Mouse (Mus musculus): ENCODE results near the gene Dgkg. TPM values are rescaled to one million over a fixed set of nuclear protein-coding genes. Genes with fewer than 3 reads are reported as not detected.

The Dgkg gene
- polyA plus RNA-seq, 2 experiments = 0.28 to 0.46 TPM

DNA sequence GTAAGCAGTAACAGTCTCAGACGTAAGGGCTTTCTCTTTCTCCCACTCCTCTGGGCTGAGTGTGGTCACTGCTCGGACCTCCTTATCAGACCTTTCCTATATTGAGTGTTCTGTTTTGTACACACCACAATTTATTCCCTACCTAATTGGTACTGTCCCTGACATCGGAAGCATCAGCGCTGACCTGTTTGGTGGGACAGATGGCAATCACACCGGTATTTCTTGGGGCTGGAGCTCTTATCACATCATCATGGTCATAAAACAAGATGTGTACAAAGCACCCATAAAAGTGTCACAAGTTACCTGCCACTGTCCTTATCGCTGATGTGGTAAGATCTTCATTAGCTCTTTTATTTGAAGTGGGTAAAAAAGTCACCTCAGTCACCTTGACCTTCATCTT, 155.2 kb downstream of the Dgkg start:
- Histone ChIP-seq H3K9me3 (ENCODE audit: control insufficient read depth, low read length) (no peaks in the 10 kb centered on the region), H3K27ac (no peak overlapping the region), H3K27me3 (ENCODE audit: control insufficient read depth, insufficient read depth, low read length) (no peaks in the 10 kb centered on the region), H3K36me3 (replicated peaks; ENCODE audit: control insufficient read depth, insufficient read depth, low read depth) (no peaks in the 10 kb centered on the region), H3K4me3 (ENCODE audit: insufficient read depth in 1 of 2, low read depth in 2 of 2, low read length in 2 of 2) (no peak overlapping the region), H3K4me1 (replicated peaks; ENCODE audit: control insufficient read depth in 2 of 2, insufficient read depth in 2 of 2, low read length in 1 of 2) (peaks cover 0 to 12% of the 10 kb centered on the region in 2 experiments; a peak in 2 of 4 replicates), H3K9ac (replicated peaks) (no peak overlapping the region), H3K4me2 (ENCODE audit: low read depth) (no peak overlapping the region)
- TF ChIP-seq CTCF (IDR thresholded peaks at IDR 0.05; ENCODE audit: low read depth) (no peak), EP300 (IDR thresholded peaks at IDR 0.05; ENCODE audit: low read depth) (no peak)
- ATAC-seq (ENCODE audit: insufficient read depth) (no peak), DNase-seq (ENCODE audit: low read depth in 3 of 3, low spot score in 3 of 3) (no peak)
- WGBS (ENCODE audit: insufficient replicate concordance) = 58% methylated on average over 6 of the region's 6 CpGs

DNA sequence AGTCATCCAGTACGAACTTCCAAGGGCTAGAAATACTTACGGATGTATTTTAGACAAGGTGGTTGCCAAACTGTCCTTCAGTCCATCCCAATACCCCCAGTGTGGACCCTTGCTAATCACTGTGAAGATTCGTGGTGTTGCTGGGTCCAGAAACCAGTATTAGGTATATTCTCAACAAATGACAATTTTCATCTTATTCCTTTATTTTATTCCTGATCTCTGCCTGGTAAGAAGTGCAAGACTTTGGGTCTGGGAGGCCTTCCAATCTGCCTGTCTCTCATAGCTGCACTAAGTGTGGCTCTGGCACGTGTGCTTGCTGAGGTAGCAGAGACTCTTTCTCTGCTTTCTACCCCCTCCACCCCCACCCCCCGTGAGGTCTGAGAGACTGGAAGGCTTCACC, 156.5 kb downstream of the Dgkg start:
- peaks cover 0 to 12% of the 10 kb centered on the region in 2 experiments; a peak in 2 of 4 replicates for H3K4me1 ChIP-seq (replicated peaks; ENCODE audit: control insufficient read depth in 2 of 2, insufficient read depth in 2 of 2, low read length in 1 of 2)
- DNase-seq (ENCODE audit: low read depth in 3 of 3, low spot score in 3 of 3) (no peak), ATAC-seq (ENCODE audit: insufficient read depth) (no peak)
- no peaks in the 10 kb centered on the region for H3K27me3 ChIP-seq (ENCODE audit: control insufficient read depth, insufficient read depth, low read length)
- H3K36me3 ChIP-seq (replicated peaks; ENCODE audit: control insufficient read depth, insufficient read depth, low read depth) = no peaks in the 10 kb centered on the region
- no peak overlapping the region for H3K27ac ChIP-seq
- TF ChIP-seq EP300 (IDR thresholded peaks at IDR 0.05; ENCODE audit: low read depth) (no peak), CTCF (IDR thresholded peaks at IDR 0.05; ENCODE audit: low read depth) (no peak)
- H3K4me2 ChIP-seq (ENCODE audit: low read depth) = no peak overlapping the region
- 62% methylated on average over 5 of the region's 5 CpGs for whole genome bisulfite sequencing (ENCODE audit: insufficient replicate concordance)
- H3K9me3 ChIP-seq (ENCODE audit: control insufficient read depth, low read length) = no peaks in the 10 kb centered on the region
- H3K4me3 ChIP-seq (ENCODE audit: insufficient read depth in 1 of 2, low read depth in 2 of 2, low read length in 2 of 2) = no peak overlapping the region
- no peak overlapping the region for H3K9ac ChIP-seq (replicated peaks)

DNA sequence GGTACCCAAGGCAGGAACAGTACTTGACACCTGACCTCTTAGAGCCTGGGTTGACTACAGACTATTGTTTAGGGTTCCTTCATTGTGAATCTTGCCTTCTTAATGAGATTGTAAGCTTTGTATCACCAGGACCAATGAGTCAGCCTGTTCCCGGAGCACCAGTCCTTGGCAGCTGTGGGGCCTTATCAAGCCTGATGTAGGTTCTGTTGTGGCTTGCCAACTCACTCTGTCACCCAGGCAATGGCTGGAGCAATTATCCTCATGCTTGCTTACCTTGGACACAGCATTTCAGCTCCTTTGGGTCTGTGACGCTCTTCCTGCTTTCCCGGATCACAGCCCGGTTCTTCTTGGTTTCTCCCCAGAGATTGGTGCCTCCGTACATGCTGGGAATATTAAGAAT, 157.1 kb downstream of the Dgkg start:
- DNase-seq (ENCODE audit: low read depth in 3 of 3, low spot score in 3 of 3) (no peak), ATAC-seq (ENCODE audit: insufficient read depth) (no peak)
- H3K9ac ChIP-seq (replicated peaks) = no peak overlapping the region

DNA sequence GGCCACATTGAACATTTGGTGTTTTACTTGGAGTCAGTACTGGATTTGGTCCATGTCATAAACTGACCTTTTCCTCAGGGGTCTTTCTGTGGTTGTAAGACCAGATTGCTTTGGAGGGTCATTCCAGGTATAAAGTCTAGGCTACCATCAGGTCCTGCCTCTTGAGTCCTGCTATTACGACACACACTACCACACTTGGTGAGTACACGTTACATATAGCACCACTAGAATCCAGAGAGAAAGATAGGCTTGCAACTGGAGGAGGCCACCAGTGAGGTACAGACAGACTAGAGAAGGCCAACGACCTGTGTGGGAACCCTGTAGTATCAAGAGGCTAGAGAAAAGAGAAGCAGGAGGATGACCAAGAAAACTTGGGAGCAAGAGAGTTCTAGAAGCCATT, 157.6 kb downstream of the Dgkg start:
- H3K4me3 ChIP-seq (ENCODE audit: insufficient read depth in 1 of 2, low read depth in 2 of 2, low read length in 2 of 2) = no peak overlapping the region
- ATAC-seq (ENCODE audit: insufficient read depth) = no peak
- no peaks in the 10 kb centered on the region for H3K27me3 ChIP-seq (ENCODE audit: control insufficient read depth, insufficient read depth, low read length)
- WGBS (ENCODE audit: insufficient replicate concordance) = 61% methylated on average over 3 of the region's 3 CpGs
- no peak for DNase-seq (ENCODE audit: low read depth in 3 of 3, low spot score in 3 of 3)
- H3K36me3 ChIP-seq (replicated peaks; ENCODE audit: control insufficient read depth, insufficient read depth, low read depth) = no peaks in the 10 kb centered on the region
- no peak overlapping the region for H3K27ac ChIP-seq
- H3K9me3 ChIP-seq (ENCODE audit: control insufficient read depth, low read length) = no peaks in the 10 kb centered on the region
- TF ChIP-seq EP300 (IDR thresholded peaks at IDR 0.05; ENCODE audit: low read depth) (no peak), CTCF (IDR thresholded peaks at IDR 0.05; ENCODE audit: low read depth) (no peak)
- peaks cover 0 to 12% of the 10 kb centered on the region in 2 experiments; a peak in 2 of 4 replicates for H3K4me1 ChIP-seq (replicated peaks; ENCODE audit: control insufficient read depth in 2 of 2, insufficient read depth in 2 of 2, low read length in 1 of 2)
- no peak overlapping the region for H3K4me2 ChIP-seq (ENCODE audit: low read depth)
- H3K9ac ChIP-seq (replicated peaks) = no peak overlapping the region

More for the DNA sequence above, 157.1 kb downstream of the Dgkg start:
- H3K4me2 ChIP-seq (ENCODE audit: low read depth) = no peak overlapping the region
- WGBS (ENCODE audit: insufficient replicate concordance) = 78% methylated on average over 5 of the region's 5 CpGs
- H3K4me3 ChIP-seq (ENCODE audit: insufficient read depth in 1 of 2, low read depth in 2 of 2, low read length in 2 of 2) = no peak overlapping the region
- H3K4me1 ChIP-seq (replicated peaks; ENCODE audit: control insufficient read depth in 2 of 2, insufficient read depth in 2 of 2, low read length in 1 of 2) = peaks cover 0 to 12% of the 10 kb centered on the region in 2 experiments; a peak in 2 of 4 replicates
- no peaks in the 10 kb centered on the region for H3K36me3 ChIP-seq (replicated peaks; ENCODE audit: control insufficient read depth, insufficient read depth, low read depth)
- no peaks in the 10 kb centered on the region for H3K9me3 ChIP-seq (ENCODE audit: control insufficient read depth, low read length)
- no peak overlapping the region for H3K27ac ChIP-seq
- TF ChIP-seq CTCF (IDR thresholded peaks at IDR 0.05; ENCODE audit: low read depth) = no peak
- no peaks in the 10 kb centered on the region for H3K27me3 ChIP-seq (ENCODE audit: control insufficient read depth, insufficient read depth, low read length)

DNA sequence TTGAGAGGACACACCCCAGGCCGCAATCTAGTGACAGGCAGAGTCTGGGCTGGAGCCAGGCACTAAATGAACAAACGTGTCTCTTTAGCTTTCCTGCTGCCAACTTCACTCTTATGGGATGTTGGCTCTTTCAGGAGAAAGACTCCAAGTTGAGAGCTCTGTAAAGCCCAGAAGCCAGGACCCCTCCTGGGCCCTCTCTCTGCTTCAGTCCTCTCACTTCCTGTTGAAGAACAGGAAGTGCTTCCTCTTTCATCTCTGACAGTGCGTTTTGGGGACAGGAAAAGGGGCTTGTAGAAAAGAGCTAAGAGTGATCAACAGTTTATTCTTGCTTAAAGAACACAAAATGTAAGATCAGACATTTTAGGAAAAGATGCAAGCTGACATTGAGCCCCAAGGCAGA, 159.0 kb downstream of the Dgkg start:
- H3K27ac ChIP-seq = no peak overlapping the region
- DNase-seq (ENCODE audit: low read depth in 3 of 3, low spot score in 3 of 3) = no peak
- H3K4me1 ChIP-seq (replicated peaks; ENCODE audit: control insufficient read depth in 2 of 2, insufficient read depth in 2 of 2, low read length in 1 of 2) = peaks cover 0 to 2% of the 10 kb centered on the region in 2 experiments; a peak in 1 of 4 replicates
- no peak overlapping the region for H3K4me2 ChIP-seq (ENCODE audit: low read depth)
- no peaks in the 10 kb centered on the region for H3K27me3 ChIP-seq (ENCODE audit: control insufficient read depth, insufficient read depth, low read length)
- no peaks in the 10 kb centered on the region for H3K36me3 ChIP-seq (replicated peaks; ENCODE audit: control insufficient read depth, insufficient read depth, low read depth)
- H3K9me3 ChIP-seq (ENCODE audit: control insufficient read depth, low read length) = no peaks in the 10 kb centered on the region
- H3K9ac ChIP-seq (replicated peaks) = no peak overlapping the region
- no peak overlapping the region for H3K4me3 ChIP-seq (ENCODE audit: insufficient read depth in 1 of 2, low read depth in 2 of 2, low read length in 2 of 2)
- ATAC-seq (ENCODE audit: insufficient read depth) = no peak
- 31% methylated on average over 3 of the region's 3 CpGs for WGBS (ENCODE audit: insufficient replicate concordance)
- no peak for TF ChIP-seq CTCF (IDR thresholded peaks at IDR 0.05; ENCODE audit: low read depth)
- no peak for TF ChIP-seq EP300 (IDR thresholded peaks at IDR 0.05; ENCODE audit: low read depth)
